Mouse (Mus musculus) embryonic facial prominence, embryonic 12.5 days (tissue): ENCODE data around the gene Atxn3. TPM values are rescaled to one million over a fixed set of nuclear protein-coding genes. Genes with fewer than 3 reads are reported as not detected.
"Not testable (repeated sequence)": the region's sequence is repeated elsewhere in the genome, so short reads cannot be mapped to it uniquely, and the experiment has no call there.

Experiments
- ATAC-seq: fragments of 200-750 bp; cut with Nextera tagmentation; 2 replicates; pipeline ENCODE4 v1.8.0; 2017; ENCODE audit not compliant: insufficient number of reproducible peaks, insufficient read depth, low FRiP score, low TSS enrichment
- H3K27ac ChIP-seq: fragments of 300-500 bp; sonication (generic); 2 replicates; pipeline ENCODE4 v1.5.1; 2016; ENCODE audit warnings: mild to moderate bottlenecking
- H3K27me3 ChIP-seq: fragments of 300-500 bp; sonication (generic); 2 replicates; pipeline ENCODE4 v1.6.1; 2016; ENCODE audit warnings: mild to moderate bottlenecking, moderate library complexity
- H3K36me3 ChIP-seq: fragments of 300-500 bp; sonication (generic); 2 replicates; pipeline ENCODE4 v1.6.1; 2016; ENCODE audit warnings: mild to moderate bottlenecking
- H3K4me1 ChIP-seq: fragments of 300-500 bp; sonication (generic); 2 replicates; pipeline ENCODE4 v1.6.1; 2016
- H3K4me2 ChIP-seq: fragments of 300-500 bp; sonication (generic); replicated peaks from 2 replicates; pipeline ENCODE4 v1.6.1; 2016; ENCODE audit warnings: mild to moderate bottlenecking, moderate library complexity
- H3K4me3 ChIP-seq: fragments of 300-500 bp; sonication (generic); 2 replicates; pipeline ENCODE4 v1.5.1; 2016; ENCODE audit warnings: mild to moderate bottlenecking
- H3K9ac ChIP-seq: fragments of 300-500 bp; sonication (generic); 2 replicates; pipeline ENCODE4 v1.6.1; 2016; ENCODE audit warnings: mild to moderate bottlenecking, moderate library complexity
- H3K9me3 ChIP-seq: fragments of 300-500 bp; sonication (generic); 2 replicates; pipeline ENCODE4 v1.6.1; 2016; ENCODE audit warnings: mild to moderate bottlenecking, moderate library complexity
- WGBS: fragments of 180-500 bp; shearing (Covaris S2); methylation state at CpG from one replicate; pipeline ENCODE4 v1.1.7; 2016; 5-methylcytosine and 5-hydroxymethylcytosine counted together
- polyA plus RNA-seq: library from polyadenylated mRNA; unstranded; fragments of >200 nt; fragmentation: Nextera tagmentation; extraction: Ambion mirVana; gene quantifications from 2 replicates; pipeline ENCODE4 v1.2.1, GENCODE M21; 2016

Gene Atxn3
- polyA plus RNA-seq, 1 experiment from 2014 or later = 11.2 TPM

DNA sequence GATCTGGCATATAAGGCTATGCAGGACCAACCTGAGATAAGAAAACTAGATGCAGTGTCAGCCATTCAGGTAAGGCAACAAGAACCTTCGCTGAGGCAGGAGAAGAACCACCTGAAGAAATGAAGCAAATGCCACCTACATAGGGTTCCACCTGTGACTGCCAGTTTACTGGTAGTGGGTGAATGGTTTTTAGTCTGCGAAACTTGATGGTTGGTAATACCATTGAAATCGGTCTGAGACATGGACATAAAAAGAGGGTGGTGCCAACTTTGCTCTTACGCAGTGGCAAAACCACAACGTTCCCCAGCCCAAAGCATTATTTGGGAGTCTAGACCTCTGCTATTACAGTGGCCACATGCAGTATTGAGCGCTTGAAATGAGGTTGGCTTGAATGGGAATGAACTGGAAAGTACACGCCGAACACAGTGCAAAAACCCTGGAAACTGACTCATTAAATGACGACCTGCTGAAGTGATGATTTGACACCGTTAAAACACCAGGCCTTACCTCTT, 19.4 kb upstream of the Atxn3 start:
- Histone ChIP-seq H3K27ac (no peak overlapping the region), H3K4me2 (peak overlapping the region; percentile 76), H3K4me1 (peaks cover 11% of the 10 kb centered on the region), H3K27me3 (no peaks in the 10 kb centered on the region), H3K9ac (no peak overlapping the region), H3K36me3 (peaks cover 2% of the 10 kb centered on the region; the same call in 1 of the 2 replicates), H3K4me3 (peak overlapping the region; percentile 91; the same call in 1 of the 2 replicates), H3K9me3 (no peaks in the 10 kb centered on the region)
- no peak for ATAC-seq
- 92% methylated on average over 10 of the region's 10 CpGs for WGBS

- H3K9me3 ChIP-seq = no peaks in the 10 kb centered on the region
- no peak for ATAC-seq
Observed at GRCm38 (mm10) chr12:101976651-101977403, 18.8 kb upstream of the Atxn3 start.

DNA sequence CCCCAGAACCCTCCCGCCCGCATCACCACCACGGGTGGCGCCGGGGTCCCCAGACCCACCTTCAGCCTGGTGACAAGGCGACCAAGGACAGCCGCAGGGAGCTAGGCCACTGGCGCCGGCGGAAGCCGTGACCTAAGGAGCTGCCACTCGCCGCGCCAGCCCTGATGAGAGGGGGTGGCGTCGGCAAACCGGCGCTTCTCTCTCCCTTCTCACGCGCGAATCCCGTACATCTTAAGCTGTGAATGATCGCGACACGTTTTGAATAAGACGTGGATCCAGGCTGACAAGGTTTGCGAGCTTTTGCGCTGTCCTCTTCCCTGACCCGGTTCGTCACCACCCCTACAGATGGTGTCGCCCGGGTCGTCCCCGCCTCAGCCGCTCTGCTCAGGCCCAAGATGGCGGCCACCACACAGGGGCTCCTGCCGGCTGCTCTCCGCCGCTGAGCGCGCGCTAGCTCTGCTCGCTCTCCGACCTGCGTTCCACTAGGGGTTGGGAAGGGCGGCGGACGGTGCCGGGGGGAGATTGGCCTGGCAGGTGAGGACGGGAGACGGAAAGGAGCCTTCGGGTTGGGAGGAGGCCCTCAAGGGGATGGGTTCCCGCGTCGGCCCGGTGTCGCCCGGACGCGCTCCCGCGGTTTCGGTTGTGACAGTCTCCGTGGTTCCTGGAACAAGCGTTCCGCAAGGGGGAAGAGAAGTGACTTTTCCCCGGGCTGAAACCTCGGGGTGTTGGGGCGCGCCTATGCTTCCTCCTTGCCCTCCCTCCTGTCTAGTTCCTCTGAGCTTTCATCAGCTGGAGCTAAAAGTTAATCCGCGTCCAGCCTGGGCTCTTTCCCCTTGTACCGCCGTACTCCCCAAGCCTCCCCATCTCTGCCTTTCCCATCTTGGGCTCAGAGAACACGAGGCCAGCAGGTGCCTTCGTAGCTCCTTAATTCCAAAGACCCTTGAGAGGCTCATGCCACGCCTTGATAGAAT, 17.8 kb upstream of the Atxn3 start, which contains the start of gene Cpsf2:
Gene Cpsf2 (plus strand): TSS at position 388 of the 971 bp plus-strand sequence.
- Histone ChIP-seq H3K9me3 (no peaks in the 10 kb centered on the region), H3K4me3 (peak within 1 kb of the TSS; percentile 91), H3K4me1 (peaks cover 11% of the 10 kb centered on the region), H3K27me3 (no peaks in the 10 kb centered on the region), H3K4me2 (peak within 1 kb of the TSS; percentile 76), H3K36me3 (peaks cover 3% of the 10 kb centered on the region; the same call in 1 of the 2 replicates), H3K27ac (peak within 1 kb of the TSS; percentile 94), H3K9ac (peak within 1 kb of the TSS; percentile 88)
- peak; percentile 94 for ATAC-seq
- under 1% methylated on average over 77 of the region's 77 CpGs for WGBS

More at GRCm38 (mm10) chr12:101976651-101977403, 18.8 kb upstream of the Atxn3 start:
- H3K27me3 ChIP-seq = no peaks in the 10 kb centered on the region
- H3K27ac ChIP-seq = 0 out of 2 replicates have a peak overlapping the region, but pooled peaks have one; percentile 94
- peaks cover 11% of the 10 kb centered on the region for H3K4me1 ChIP-seq
- peak overlapping the region; percentile 91 for H3K4me3 ChIP-seq
- peak overlapping the region; percentile 76 for H3K4me2 ChIP-seq
- peak overlapping the region; percentile 88 for H3K9ac ChIP-seq
- peaks cover 3% of the 10 kb centered on the region; the same call in 1 of the 2 replicates for H3K36me3 ChIP-seq
- WGBS = 22% methylated on average over 13 of the region's 13 CpGs

DNA sequence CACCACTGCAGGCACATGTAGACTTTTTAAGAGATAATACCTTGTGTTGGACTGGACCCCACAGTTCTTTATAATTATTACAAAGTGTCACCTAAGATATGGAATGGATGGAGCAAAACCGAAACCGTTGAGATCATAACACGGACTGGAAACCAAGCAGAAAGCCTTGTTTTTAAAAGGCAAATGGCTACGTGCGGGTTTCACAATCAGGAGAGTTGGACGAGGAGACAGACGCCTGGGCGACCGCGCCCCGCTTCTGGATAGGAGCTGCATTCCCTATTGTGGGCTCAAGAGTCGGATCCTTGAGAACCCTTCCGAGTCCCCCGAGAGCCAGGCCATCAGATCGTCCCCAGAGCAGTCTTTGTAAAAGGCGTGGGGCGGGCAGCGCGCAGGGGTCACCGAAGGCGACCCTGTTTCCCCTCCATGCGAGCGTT, 17.1 kb upstream of the Atxn3 start:
- peak overlapping the region; percentile 94 for H3K27ac ChIP-seq
- ATAC-seq = no peak; the same call in 1 of the 2 replicates
- peaks cover 3% of the 10 kb centered on the region; the same call in 1 of the 2 replicates for H3K36me3 ChIP-seq
- H3K9ac ChIP-seq = peak overlapping the region; percentile 88
- peaks cover 11% of the 10 kb centered on the region for H3K4me1 ChIP-seq
- WGBS = under 1% methylated on average over 23 of the region's 23 CpGs
- peak overlapping the region; percentile 91 for H3K4me3 ChIP-seq
- H3K4me2 ChIP-seq = peak overlapping the region; percentile 76
- H3K27me3 ChIP-seq = no peaks in the 10 kb centered on the region
- H3K9me3 ChIP-seq = no peaks in the 10 kb centered on the region

DNA sequence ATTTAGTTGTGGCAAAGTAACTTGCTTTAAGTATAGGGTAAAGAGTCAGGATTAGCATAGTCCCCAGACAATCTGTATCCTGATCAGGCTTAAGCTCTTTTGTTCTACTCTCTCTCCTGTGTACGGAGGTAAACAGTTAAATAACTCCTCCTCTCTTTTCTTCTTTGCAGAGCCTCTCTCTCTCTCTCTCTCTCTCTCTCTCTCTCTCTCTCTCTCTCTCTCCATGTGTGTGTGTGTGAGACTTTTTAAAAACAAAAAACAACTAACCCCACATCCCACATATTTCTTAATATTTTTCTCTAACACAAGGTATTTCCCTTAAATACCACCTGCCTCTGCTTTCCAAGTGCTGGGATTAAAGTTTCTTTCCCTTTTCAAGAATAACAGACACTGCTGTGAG, 16.5 kb upstream of the Atxn3 start:
- Histone ChIP-seq H3K4me2 (peak overlapping the region; percentile 76), H3K4me1 (peaks cover 11% of the 10 kb centered on the region), H3K9me3 (no peaks in the 10 kb centered on the region), H3K9ac (peak overlapping the region; percentile 88), H3K27me3 (no peaks in the 10 kb centered on the region), H3K27ac (no peak overlapping the region), H3K4me3 (peak overlapping the region; percentile 91), H3K36me3 (peaks cover 8% of the 10 kb centered on the region; the same call in 1 of the 2 replicates)
- ATAC-seq = no peak
- WGBS = 32% methylated on average over 1 of the region's 1 CpGs

DNA sequence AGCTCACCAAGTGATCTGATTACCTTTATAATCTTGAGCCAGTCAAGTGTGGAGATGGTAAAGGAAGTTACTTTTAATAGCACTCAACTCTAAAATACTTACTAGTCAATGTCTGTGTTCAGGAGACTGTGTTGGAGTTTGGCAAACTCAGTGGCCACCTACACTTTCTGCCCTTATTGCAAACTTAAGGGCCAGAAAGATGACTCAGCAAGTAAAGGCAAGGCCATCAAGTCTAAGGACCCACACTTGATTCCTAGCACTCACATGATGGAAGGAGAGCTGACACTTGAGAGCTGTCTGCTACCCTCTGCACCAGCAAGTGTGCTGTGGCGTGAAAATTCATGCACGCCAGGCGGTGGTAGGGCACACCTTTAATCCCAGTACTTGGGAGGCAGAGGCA, 14.2 kb upstream of the Atxn3 start:
- H3K9me3 ChIP-seq = no peaks in the 10 kb centered on the region
- H3K4me3 ChIP-seq = no peak overlapping the region
- no peak overlapping the region for H3K9ac ChIP-seq
- H3K27me3 ChIP-seq = no peaks in the 10 kb centered on the region
- 87% methylated on average over 3 of the region's 3 CpGs for WGBS
- peaks cover 7% of the 10 kb centered on the region for H3K4me1 ChIP-seq
- no peak for ATAC-seq
- H3K36me3 ChIP-seq = peaks cover 24% of the 10 kb centered on the region
- H3K27ac ChIP-seq = no peak overlapping the region
- H3K4me2 ChIP-seq = no peak overlapping the region

DNA sequence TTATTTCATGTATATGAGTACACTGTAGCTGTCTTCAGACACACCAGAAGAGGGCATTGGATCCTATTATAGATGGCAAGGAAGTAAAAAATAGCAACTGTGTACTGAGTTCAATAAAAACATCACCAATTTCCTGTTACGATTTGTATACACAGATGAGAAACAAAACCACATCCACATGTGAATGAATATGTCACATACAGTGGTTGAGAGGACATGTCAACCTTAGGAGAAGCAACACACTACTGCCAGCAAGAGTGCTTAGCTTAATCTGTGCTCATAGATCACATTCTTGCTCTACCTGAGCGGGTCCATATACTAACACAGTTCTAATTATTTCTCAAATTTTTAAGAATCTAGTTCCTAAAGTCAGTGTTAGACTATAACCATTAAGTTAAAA, 13.3 kb upstream of the Atxn3 start:
- no peaks in the 10 kb centered on the region for H3K27me3 ChIP-seq
- H3K4me1 ChIP-seq = no peaks in the 10 kb centered on the region
- H3K9ac ChIP-seq = no peak overlapping the region
- H3K4me3 ChIP-seq = no peak overlapping the region
- H3K4me2 ChIP-seq = no peak overlapping the region
- ATAC-seq = no peak
- H3K27ac ChIP-seq = no peak overlapping the region
- no peaks in the 10 kb centered on the region for H3K9me3 ChIP-seq
- 87% methylated on average over 2 of the region's 2 CpGs for WGBS
- peaks cover 29% of the 10 kb centered on the region for H3K36me3 ChIP-seq

DNA sequence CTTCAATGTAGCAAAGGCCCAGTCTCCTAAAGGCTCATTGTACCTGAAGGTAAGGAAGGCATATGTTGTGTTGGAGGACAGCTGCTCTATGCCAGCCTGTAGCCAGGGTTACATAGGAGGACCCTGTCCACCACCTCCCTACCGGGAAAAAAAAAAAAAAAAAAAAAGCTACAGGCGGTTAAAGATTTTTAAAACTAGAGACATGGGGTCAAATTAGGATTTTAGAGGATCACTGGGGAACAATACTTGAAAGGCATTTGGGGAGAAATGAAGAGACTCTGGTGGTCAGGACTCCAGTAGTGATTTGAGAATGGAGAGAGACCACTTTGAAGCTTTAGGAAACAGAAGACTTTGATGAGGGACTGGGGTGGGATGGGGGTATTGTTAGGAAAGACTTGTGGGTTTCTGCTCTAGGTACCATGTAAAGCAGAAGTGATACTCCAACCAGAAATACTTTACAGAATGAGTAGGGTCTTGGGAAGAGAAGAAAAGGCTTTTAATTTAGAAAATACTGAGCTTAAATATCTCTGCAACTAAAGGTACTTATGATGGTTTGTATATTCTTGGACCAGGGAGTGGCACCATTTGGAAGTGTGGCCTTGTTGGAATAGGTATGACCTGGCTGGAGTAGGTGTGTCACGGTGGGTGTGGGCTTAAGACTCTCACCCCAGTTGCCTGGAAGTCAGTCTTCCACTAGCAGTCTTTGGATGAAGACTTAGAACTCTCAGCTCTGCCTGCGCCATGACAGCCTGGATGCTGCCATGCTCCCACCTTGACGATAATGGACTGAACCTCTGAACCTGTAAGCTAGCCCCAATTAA, 1.1 kb upstream of the Atxn3 start:
- H3K4me2 ChIP-seq = peak overlapping the region; percentile 35
- not testable (repeated sequence) for H3K9ac ChIP-seq, H3K4me3 ChIP-seq, H3K9me3 ChIP-seq, H3K27ac ChIP-seq, H3K4me1 ChIP-seq, ATAC-seq, H3K27me3 ChIP-seq, H3K36me3 ChIP-seq
- WGBS = 88% methylated on average over 5 of the region's 5 CpGs

DNA sequence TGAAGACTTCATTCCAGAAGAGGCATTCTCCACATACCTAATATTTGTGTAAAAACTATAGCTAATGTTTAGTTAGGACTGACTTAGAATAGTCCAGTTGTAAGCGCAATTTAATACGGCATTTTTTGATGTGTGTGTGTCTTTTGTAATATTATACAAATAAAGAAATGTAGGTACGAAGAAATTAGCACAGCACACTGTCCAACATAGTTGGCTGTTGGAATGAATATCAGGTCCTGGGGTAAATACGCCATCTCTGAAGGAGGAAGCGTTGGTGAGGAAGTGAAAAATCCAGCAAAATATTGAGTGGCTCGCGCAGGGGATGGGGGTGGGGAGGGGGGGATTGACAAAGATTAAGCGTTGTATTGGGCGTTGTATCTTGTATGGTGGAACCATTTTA, 510 bp upstream of the Atxn3 start:
- H3K36me3 ChIP-seq = no peaks in the 10 kb centered on the region
- peak overlapping the region; percentile 71; the same call in 1 of the 2 replicates for H3K4me3 ChIP-seq
- H3K4me1 ChIP-seq = 0 out of 2 replicates have a peak, but pooled peaks cover 7% of the 10 kb centered on the region
- no peaks in the 10 kb centered on the region for H3K27me3 ChIP-seq
- ATAC-seq = no peak
- H3K9me3 ChIP-seq = no peaks in the 10 kb centered on the region
- no peak overlapping the region for H3K27ac ChIP-seq
- H3K4me2 ChIP-seq = peak overlapping the region; percentile 35
- H3K9ac ChIP-seq = no peak overlapping the region; the same call in 1 of the 2 replicates
- WGBS = 62% methylated on average over 9 of the region's 9 CpGs

- Histone ChIP-seq H3K27ac (peak overlapping the region; percentile 63; the same call in 1 of the 2 replicates), H3K9me3 (no peaks in the 10 kb centered on the region), H3K4me1 (0 out of 2 replicates have a peak, but pooled peaks cover 7% of the 10 kb centered on the region), H3K36me3 (no peaks in the 10 kb centered on the region), H3K27me3 (no peaks in the 10 kb centered on the region), H3K4me2 (peak overlapping the region; percentile 51), H3K9ac (peak overlapping the region; percentile 71), H3K4me3 (peak overlapping the region; percentile 71)
- ATAC-seq = peak; percentile 36; the same call in 1 of the 2 replicates
- WGBS = 13% methylated on average over 26 of the region's 26 CpGs
Observed at GRCm38 (mm10) chr12:101957079-101957941, 736 bp downstream of the Atxn3 start.
